Mouse (Mus musculus): Measurements from ENCODE around the gene Rtn2.

DNA sequence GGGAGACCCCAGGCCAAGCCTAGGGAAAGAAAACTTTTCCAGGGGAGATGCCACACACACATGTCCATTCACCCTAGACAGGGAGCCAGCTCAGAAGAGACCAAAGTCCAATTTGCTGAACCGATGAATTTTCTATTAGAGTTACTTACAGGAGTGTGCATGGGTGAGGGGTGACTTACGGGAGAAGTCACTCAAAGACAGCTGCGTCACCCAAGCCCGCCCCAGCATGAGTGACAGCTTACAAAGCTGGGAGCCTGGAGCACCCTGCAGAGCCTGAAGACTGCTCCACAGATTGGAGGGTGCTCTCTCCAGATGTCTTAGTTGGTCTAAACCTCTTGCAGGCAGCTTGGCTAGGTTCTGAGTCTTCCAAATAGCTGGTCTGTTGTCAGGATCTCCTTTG lies 29.6 kb downstream of the Rtn2 start:
- TF ChIP-seq CTCF (IDR thresholded peaks at IDR 0.05; ENCODE audit: borderline replicate concordance, insufficient read depth, low read depth, low read length) = no peak
- no peak for TF ChIP-seq POLR2A (IDR thresholded peaks at IDR 0.05; ENCODE audit: borderline replicate concordance, insufficient read depth, low read length)

Measured in cerebellum, adult 2 months (tissue).